Mouse (Mus musculus) midbrain, embryonic 15.5 days (tissue): ENCODE results near the gene Filip1l. TPM values are rescaled to one million over a fixed set of nuclear protein-coding genes. Genes with fewer than 3 reads are reported as not detected.

Experiments used
- ATAC-seq: fragments of 200-750 bp; cut with Nextera tagmentation; replicated peaks from 2 replicates; pipeline ENCODE4 v1.8.0; 2017; ENCODE audit warnings: moderate TSS enrichment
- H3K27ac ChIP-seq: fragments of 300-500 bp; sonication (generic); 2 replicates; pipeline ENCODE4 v1.5.1; 2015; ENCODE audit warnings: mild to moderate bottlenecking, inconsistent platforms
- H3K27me3 ChIP-seq: fragments of 300-500 bp; sonication (generic); replicated peaks from 2 replicates; pipeline ENCODE4 v1.6.1; 2015; ENCODE audit warnings: inconsistent platforms
- H3K36me3 ChIP-seq: fragments of 300-500 bp; sonication (generic); replicated peaks from 2 replicates; pipeline ENCODE4 v1.6.1; 2015; ENCODE audit warnings: inconsistent platforms
- H3K4me1 ChIP-seq: fragments of 300-500 bp; sonication (generic); 2 replicates; pipeline ENCODE4 v1.6.1; 2015; ENCODE audit warnings: inconsistent platforms
- H3K4me2 ChIP-seq: fragments of 300-500 bp; sonication (generic); 2 replicates; pipeline ENCODE4 v1.6.1; 2015; ENCODE audit warnings: inconsistent platforms, mild to moderate bottlenecking, moderate library complexity
- H3K4me3 ChIP-seq: fragments of 300-500 bp; sonication (generic); 2 replicates; pipeline ENCODE4 v1.5.1; 2015; ENCODE audit warnings: mild to moderate bottlenecking, inconsistent platforms
- H3K9ac ChIP-seq: fragments of 300-500 bp; sonication (generic); 2 replicates; pipeline ENCODE4 v1.6.1; 2015; ENCODE audit warnings: mild to moderate bottlenecking, inconsistent platforms
- H3K9me3 ChIP-seq: fragments of 300-500 bp; sonication (generic); 2 replicates; pipeline ENCODE4 v1.6.1; 2016; ENCODE audit warnings: inconsistent platforms
- WGBS: fragments of 180-500 bp; shearing (Covaris S2); methylation state at CpG from one replicate; pipeline ENCODE4 v1.1.7; 2015; ENCODE audit warnings: mixed read lengths; 5-methylcytosine and 5-hydroxymethylcytosine counted together
- polyA plus RNA-seq: library from polyadenylated mRNA; unstranded; fragments of >200 nt; fragmentation: Nextera tagmentation; extraction: Ambion mirVana; gene quantifications from 2 replicates; pipeline ENCODE4 v1.2.1, GENCODE M21; 2015

Gene Filip1l
- polyA plus RNA-seq, 1 experiment from 2014 or later: 2.5 TPM

GRCm38 (mm10) chr16:57555667-57556066 is 202.8 kb downstream of the Filip1l start:
- Histone ChIP-seq H3K4me2 (no peak overlapping the region), H3K27me3 (no peaks in the 10 kb centered on the region; the same call in 1 of the 2 replicates), H3K4me3 (no peak overlapping the region), H3K9me3 (no peaks in the 10 kb centered on the region), H3K36me3 (no peaks in the 10 kb centered on the region), H3K4me1 (no peaks in the 10 kb centered on the region), H3K27ac (no peak overlapping the region), H3K9ac (no peak overlapping the region)
- ATAC-seq: no peak
- WGBS: 59% methylated on average over 4 of the region's 4 CpGs

- no peak for ATAC-seq
- no peak overlapping the region for H3K27ac ChIP-seq
- H3K27me3 ChIP-seq: no peaks in the 10 kb centered on the region
Measured at GRCm38 (mm10) chr16:57556244-57556643, 203.4 kb downstream of the Filip1l start.

GRCm38 (mm10) chr16:57558258-57558657 is 205.4 kb downstream of the Filip1l start:
- Histone ChIP-seq H3K9me3 (no peaks in the 10 kb centered on the region), H3K27me3 (no peaks in the 10 kb centered on the region), H3K9ac (no peak overlapping the region), H3K4me1 (no peaks in the 10 kb centered on the region), H3K4me2 (no peak overlapping the region), H3K4me3 (no peak overlapping the region), H3K27ac (no peak overlapping the region), H3K36me3 (no peaks in the 10 kb centered on the region)
- ATAC-seq: no peak
- 93% methylated on average over 3 of the region's 3 CpGs for WGBS

More at GRCm38 (mm10) chr16:57556244-57556643, 203.4 kb downstream of the Filip1l start:
- H3K4me3 ChIP-seq: no peak overlapping the region
- no peaks in the 10 kb centered on the region for H3K4me1 ChIP-seq
- H3K36me3 ChIP-seq: no peaks in the 10 kb centered on the region
- no peak overlapping the region for H3K4me2 ChIP-seq
- 89% methylated on average over 2 of the region's 2 CpGs for WGBS
- no peak overlapping the region for H3K9ac ChIP-seq
- H3K9me3 ChIP-seq: no peaks in the 10 kb centered on the region

GRCm38 (mm10) chr16:57560185-57560584 is 207.3 kb downstream of the Filip1l start:
- H3K4me2 ChIP-seq: no peak overlapping the region
- H3K4me1 ChIP-seq: no peaks in the 10 kb centered on the region
- H3K27me3 ChIP-seq: no peaks in the 10 kb centered on the region
- WGBS: 91% methylated on average over 1 of the region's 1 CpGs
- H3K4me3 ChIP-seq: no peak overlapping the region
- H3K9ac ChIP-seq: no peak overlapping the region
- ATAC-seq: no peak
- H3K36me3 ChIP-seq: no peaks in the 10 kb centered on the region
- H3K27ac ChIP-seq: no peak overlapping the region
- H3K9me3 ChIP-seq: no peaks in the 10 kb centered on the region

GRCm38 (mm10) chr16:57563453-57563852 is 210.6 kb downstream of the Filip1l start:
- Histone ChIP-seq H3K4me2 (no peak overlapping the region), H3K4me3 (no peak overlapping the region), H3K36me3 (no peaks in the 10 kb centered on the region), H3K27ac (no peak overlapping the region), H3K27me3 (no peaks in the 10 kb centered on the region), H3K9me3 (no peaks in the 10 kb centered on the region), H3K9ac (no peak overlapping the region), H3K4me1 (no peaks in the 10 kb centered on the region)
- WGBS: 95% methylated on average over 3 of the region's 3 CpGs
- ATAC-seq: no peak

- Histone ChIP-seq H3K36me3 (no peaks in the 10 kb centered on the region), H3K4me2 (no peak overlapping the region), H3K9me3 (no peaks in the 10 kb centered on the region), H3K27me3 (no peaks in the 10 kb centered on the region), H3K4me3 (no peak overlapping the region), H3K4me1 (no peaks in the 10 kb centered on the region), H3K27ac (no peak overlapping the region), H3K9ac (no peak overlapping the region)
- WGBS: 73% methylated on average over 1 of the region's 1 CpGs
- no peak for ATAC-seq
Measured at GRCm38 (mm10) chr16:57564807-57565206, 211.9 kb downstream of the Filip1l start.

- Histone ChIP-seq H3K9ac (no peak overlapping the region), H3K27me3 (no peaks in the 10 kb centered on the region), H3K4me2 (no peak overlapping the region), H3K4me1 (no peaks in the 10 kb centered on the region), H3K27ac (no peak overlapping the region), H3K9me3 (no peaks in the 10 kb centered on the region), H3K4me3 (no peak overlapping the region), H3K36me3 (no peaks in the 10 kb centered on the region)
- no peak for ATAC-seq
- WGBS: 86% methylated on average over 3 of the region's 3 CpGs
Measured at GRCm38 (mm10) chr16:57566215-57566614, 213.3 kb downstream of the Filip1l start.

- WGBS: 95% methylated on average over 7 of the region's 7 CpGs
- Histone ChIP-seq H3K27me3 (no peaks in the 10 kb centered on the region), H3K4me1 (no peaks in the 10 kb centered on the region), H3K4me2 (no peak overlapping the region), H3K9me3 (no peaks in the 10 kb centered on the region), H3K27ac (no peak overlapping the region), H3K9ac (no peak overlapping the region), H3K36me3 (no peaks in the 10 kb centered on the region), H3K4me3 (no peak overlapping the region)
- ATAC-seq: no peak
Measured at GRCm38 (mm10) chr16:57568648-57569404, 215.9 kb downstream of the Filip1l start.

GRCm38 (mm10) chr16:57570789-57571311 is 218.0 kb downstream of the Filip1l start:
- Histone ChIP-seq H3K36me3 (no peaks in the 10 kb centered on the region), H3K4me1 (no peaks in the 10 kb centered on the region), H3K9me3 (no peaks in the 10 kb centered on the region), H3K27me3 (no peaks in the 10 kb centered on the region), H3K9ac (no peak overlapping the region), H3K27ac (no peak overlapping the region), H3K4me2 (no peak overlapping the region), H3K4me3 (no peak overlapping the region)
- ATAC-seq: no peak
- 86% methylated on average over 5 of the region's 5 CpGs for WGBS

- Histone ChIP-seq H3K4me3 (no peak overlapping the region), H3K9me3 (no peaks in the 10 kb centered on the region), H3K9ac (no peak overlapping the region), H3K27ac (no peak overlapping the region), H3K27me3 (no peaks in the 10 kb centered on the region), H3K36me3 (no peaks in the 10 kb centered on the region), H3K4me1 (no peaks in the 10 kb centered on the region), H3K4me2 (no peak overlapping the region)
- WGBS: 90% methylated on average over 1 of the region's 1 CpGs
- ATAC-seq: no peak
Measured at GRCm38 (mm10) chr16:57573831-57574230, 220.9 kb downstream of the Filip1l start.

GRCm38 (mm10) chr16:57575764-57576388 is 223.0 kb downstream of the Filip1l start:
- no peak for ATAC-seq
- no peak overlapping the region for H3K4me2 ChIP-seq
- 97% methylated on average over 1 of the region's 1 CpGs for WGBS
- H3K27me3 ChIP-seq: no peaks in the 10 kb centered on the region
- no peak overlapping the region for H3K9ac ChIP-seq
- no peaks in the 10 kb centered on the region for H3K36me3 ChIP-seq
- no peaks in the 10 kb centered on the region for H3K9me3 ChIP-seq
- no peak overlapping the region for H3K4me3 ChIP-seq
- H3K27ac ChIP-seq: no peak overlapping the region
- H3K4me1 ChIP-seq: no peaks in the 10 kb centered on the region

GRCm38 (mm10) chr16:57577519-57577918 is 224.6 kb downstream of the Filip1l start:
- no peak overlapping the region for H3K9ac ChIP-seq
- H3K4me2 ChIP-seq: no peak overlapping the region
- 89% methylated on average over 1 of the region's 1 CpGs for WGBS
- H3K27ac ChIP-seq: no peak overlapping the region
- no peak overlapping the region for H3K4me3 ChIP-seq
- no peaks in the 10 kb centered on the region for H3K4me1 ChIP-seq
- no peaks in the 10 kb centered on the region for H3K36me3 ChIP-seq
- no peaks in the 10 kb centered on the region for H3K27me3 ChIP-seq
- H3K9me3 ChIP-seq: no peaks in the 10 kb centered on the region
- no peak for ATAC-seq

- H3K4me3 ChIP-seq: no peak overlapping the region
- H3K9me3 ChIP-seq: no peaks in the 10 kb centered on the region
- ATAC-seq: no peak
- no peak overlapping the region for H3K27ac ChIP-seq
- H3K4me1 ChIP-seq: no peaks in the 10 kb centered on the region
- WGBS: 74% methylated on average over 7 of the region's 7 CpGs
- H3K36me3 ChIP-seq: no peaks in the 10 kb centered on the region
- H3K4me2 ChIP-seq: no peak overlapping the region
- H3K9ac ChIP-seq: no peak overlapping the region
- no peaks in the 10 kb centered on the region for H3K27me3 ChIP-seq
Measured at GRCm38 (mm10) chr16:57580041-57580440, 227.1 kb downstream of the Filip1l start.
